Mouse (Mus musculus) limb, embryonic 10.5 days (tissue): ENCODE results near the gene Mbd3. TPM values are rescaled to one million over a fixed set of nuclear protein-coding genes. Genes with fewer than 3 reads are reported as not detected.
A peak's percentile ranks its signal among the peaks of the same experiment; 100 is the strongest.
"Not testable (repeated sequence)": the region's sequence is repeated elsewhere in the genome, so short reads cannot be mapped to it uniquely, and the experiment has no call there.

ENCODE experiments used
- DNase-seq: peaks from one replicate; pipeline ENCODE4 v3.0.0-alpha.2; 2017; ENCODE audit warnings: low spot score
- H3K27ac ChIP-seq: fragments of 300-500 bp; sonication (generic); 2 replicates; pipeline ENCODE4 v1.5.1; 2016; ENCODE audit warnings: mild to moderate bottlenecking
- H3K27me3 ChIP-seq: fragments of 300-500 bp; sonication (generic); 2 replicates; pipeline ENCODE4 v1.6.1; 2016; ENCODE audit warnings: low read depth, mild to moderate bottlenecking; ENCODE audit not compliant: poor library complexity, severe bottlenecking
- H3K36me3 ChIP-seq: fragments of 300-500 bp; sonication (generic); 2 replicates; pipeline ENCODE4 v1.6.1; 2016; ENCODE audit warnings: mild to moderate bottlenecking, moderate library complexity
- H3K4me1 ChIP-seq: fragments of 300-500 bp; sonication (generic); 2 replicates; pipeline ENCODE4 v1.6.1; 2016
- H3K4me3 ChIP-seq: fragments of 300-500 bp; sonication (generic); 2 replicates; pipeline ENCODE4 v1.5.1; 2016; ENCODE audit warnings: mild to moderate bottlenecking, moderate library complexity
- H3K9me3 ChIP-seq: fragments of 300-500 bp; sonication (generic); replicated peaks from 2 replicates; pipeline ENCODE4 v1.6.1; 2016; ENCODE audit warnings: mild to moderate bottlenecking
- WGBS: fragments of 180-500 bp; shearing (Covaris S2); methylation state at CpG from one replicate; pipeline ENCODE4 v1.1.7; 2016; 5-methylcytosine and 5-hydroxymethylcytosine counted together
- microRNA-seq: library from miRNA; unstranded; fragments of <30 nt; microRNA quantifications from one replicate; pipeline ENCODE4, GENCODE M21; 2017
- polyA plus RNA-seq: library from polyadenylated mRNA; unstranded; fragments of >200 nt; fragmentation: Nextera tagmentation; extraction: Ambion mirVana; gene quantifications from 2 replicates; pipeline ENCODE4 v1.2.1, GENCODE M21; 2016

The Mbd3 gene
- polyA plus RNA-seq, 1 experiment from 2014 or later = 469 TPM

- DNase-seq = peak; percentile 93
- Histone ChIP-seq H3K27ac (no peak overlapping the region), H3K9me3 (no peaks in the 10 kb centered on the region), H3K4me3 (no peak overlapping the region; the same call in 1 of the 2 replicates), H3K36me3 (0 out of 2 replicates have a peak, but pooled peaks cover 2% of the 10 kb centered on the region), H3K27me3 (peaks cover 100% of the 10 kb centered on the region), H3K4me1 (peaks cover 20% of the 10 kb centered on the region)
- WGBS = 3% methylated on average over 7 of the region's 7 CpGs
Measured at GRCm38 (mm10) chr10:80350292-80350691, 49.1 kb downstream of the Mbd3 start.

- no peak overlapping the region for H3K27ac ChIP-seq
- peak overlapping the region; percentile 40 for H3K4me3 ChIP-seq
- WGBS = 18% methylated on average over 26 of the region's 26 CpGs
- no peaks in the 10 kb centered on the region for H3K9me3 ChIP-seq
- DNase-seq = no peak
- peaks cover 26% of the 10 kb centered on the region for H3K4me1 ChIP-seq
- 0 out of 2 replicates have a peak, but pooled peaks cover 2% of the 10 kb centered on the region for H3K36me3 ChIP-seq
- peaks cover 100% of the 10 kb centered on the region for H3K27me3 ChIP-seq
Measured at GRCm38 (mm10) chr10:80348981-80349380, 50.4 kb downstream of the Mbd3 start.

- Histone ChIP-seq H3K4me3 (peak within 1 kb of the TSS; percentile 40), H3K9me3 (no peaks in the 10 kb centered on the region), H3K4me1 (peaks cover 31% of the 10 kb centered on the region), H3K36me3 (0 out of 2 replicates have a peak, but pooled peaks cover 2% of the 10 kb centered on the region), H3K27ac (no peak within 1 kb of the TSS), H3K27me3 (peaks cover 100% of the 10 kb centered on the region)
- peak; percentile 78 for DNase-seq
- 1% methylated on average over 40 of the region's 42 CpGs for WGBS
Measured at GRCm38 (mm10) chr10:80348244-80348781, 51.0 kb downstream of the Mbd3 start, which contains the start of gene Adamtsl5. Adamtsl5 (minus strand) TSS chr10:80348412.

GRCm38 (mm10) chr10:80347514-80347967 is 51.8 kb downstream of the Mbd3 start:
- DNase-seq = no peak
- peaks cover 39% of the 10 kb centered on the region for H3K4me1 ChIP-seq
- no peak overlapping the region; the same call in 1 of the 2 replicates for H3K4me3 ChIP-seq
- no peaks in the 10 kb centered on the region for H3K9me3 ChIP-seq
- H3K27me3 ChIP-seq = peaks cover 100% of the 10 kb centered on the region
- 18% methylated on average over 17 of the region's 17 CpGs for WGBS
- no peak overlapping the region for H3K27ac ChIP-seq
- H3K36me3 ChIP-seq = 0 out of 2 replicates have a peak, but pooled peaks cover 2% of the 10 kb centered on the region

- not testable (repeated sequence) for DNase-seq, H3K4me3 ChIP-seq, H3K9me3 ChIP-seq, H3K36me3 ChIP-seq, H3K27ac ChIP-seq
- 72% methylated on average over 6 of the region's 6 CpGs for WGBS
- Histone ChIP-seq H3K4me1 (peaks cover 55% of the 10 kb centered on the region), H3K27me3 (peaks cover 100% of the 10 kb centered on the region)
Measured at GRCm38 (mm10) chr10:80345929-80346328, 53.4 kb downstream of the Mbd3 start.

- Histone ChIP-seq H3K4me3 (0 out of 2 replicates have a peak overlapping the region, but pooled peaks have one; percentile 19), H3K27ac (peak overlapping the region; percentile 10; the same call in 1 of the 2 replicates), H3K4me1 (peaks cover 61% of the 10 kb centered on the region), H3K27me3 (peaks cover 100% of the 10 kb centered on the region), H3K36me3 (0 out of 2 replicates have a peak, but pooled peaks cover 2% of the 10 kb centered on the region), H3K9me3 (no peaks in the 10 kb centered on the region)
- under 1% methylated on average over 16 of the region's 16 CpGs for WGBS
- DNase-seq = no peak
Measured at GRCm38 (mm10) chr10:80345122-80345521, 54.2 kb downstream of the Mbd3 start.

- WGBS = 42% methylated on average over 9 of the region's 9 CpGs
- H3K9me3 ChIP-seq = no peaks in the 10 kb centered on the region
- H3K36me3 ChIP-seq = 0 out of 2 replicates have a peak, but pooled peaks cover 2% of the 10 kb centered on the region
- no peak overlapping the region for H3K4me3 ChIP-seq
- peaks cover 99% of the 10 kb centered on the region for H3K27me3 ChIP-seq
- no peak overlapping the region for H3K27ac ChIP-seq
- H3K4me1 ChIP-seq = peaks cover 62% of the 10 kb centered on the region
- DNase-seq = no peak
Measured at GRCm38 (mm10) chr10:80344131-80344661, 55.2 kb downstream of the Mbd3 start.

GRCm38 (mm10) chr10:80343425-80343895 is 55.9 kb downstream of the Mbd3 start:
- Histone ChIP-seq H3K27me3 (peaks cover 94% of the 10 kb centered on the region), H3K27ac (no peak overlapping the region)
- WGBS = 25% methylated on average over 13 of the region's 13 CpGs

GRCm38 (mm10) chr10:80342749-80343424 is 56.5 kb downstream of the Mbd3 start:
- Histone ChIP-seq H3K27ac (no peak overlapping the region), H3K36me3 (no peaks in the 10 kb centered on the region), H3K4me3 (peak overlapping the region; percentile 44), H3K27me3 (peaks cover 92% of the 10 kb centered on the region), H3K4me1 (peaks cover 49% of the 10 kb centered on the region), H3K9me3 (no peaks in the 10 kb centered on the region)
- WGBS = under 1% methylated on average over 22 of the region's 33 CpGs
- peak; percentile 66 for DNase-seq

More at GRCm38 (mm10) chr10:80343425-80343895, 55.9 kb downstream of the Mbd3 start:
- no peak for DNase-seq
- Histone ChIP-seq H3K36me3 (0 out of 2 replicates have a peak, but pooled peaks cover under 1% of the 10 kb centered on the region), H3K4me3 (peak overlapping the region; percentile 44), H3K4me1 (peaks cover 54% of the 10 kb centered on the region), H3K9me3 (no peaks in the 10 kb centered on the region)

Small RNA genes lying within 50 kb of the gene (microRNA-seq; reads per million reads assigned to microRNA genes)
- not detected for gene Gm22721

Other genes starting within 250 kb of the Mbd3 start
- gene Cirbp, start 233.6 kb downstream of the Mbd3 start, polyA plus RNA-seq = 90.7 and 129 TPM in 2 replicates
- 8.7 and 13.1 TPM in 2 replicates for gene 1600002K03Rik, start 226.6 kb downstream of the Mbd3 start, polyA plus RNA-seq
- gene Efna2, start 220.1 kb downstream of the Mbd3 start, polyA plus RNA-seq = 63.1 and 66.8 TPM in 2 replicates
- gene Mum1, start 173.1 kb downstream of the Mbd3 start, polyA plus RNA-seq = 122 and 128 TPM in 2 replicates
- gene Ndufs7, start 150.4 kb downstream of the Mbd3 start, polyA plus RNA-seq = 311 and 345 TPM in 2 replicates
- 14.4 and 18.4 TPM in 2 replicates for gene Gamt, start 138.5 kb downstream of the Mbd3 start, polyA plus RNA-seq
- 61.2 and 66.2 TPM in 2 replicates for gene Dazap1, start 138.1 kb downstream of the Mbd3 start, polyA plus RNA-seq
- 1,092 and 1,255 TPM in 2 replicates for gene Rps15, start 107.1 kb downstream of the Mbd3 start, polyA plus RNA-seq
- 0.90 and 2.9 TPM in 2 replicates for gene Apc2, start 103.6 kb downstream of the Mbd3 start, polyA plus RNA-seq
- gene 2310011J03Rik, start 79.0 kb downstream of the Mbd3 start, polyA plus RNA-seq = 58.2 and 60.9 TPM in 2 replicates
- 6.1 and 6.3 TPM in 2 replicates for gene Pcsk4, start 70.1 kb downstream of the Mbd3 start, polyA plus RNA-seq
- 5.4 and 6.6 TPM in 2 replicates for gene Reep6, start 69.6 kb downstream of the Mbd3 start, polyA plus RNA-seq
- 0.39 and 0.48 TPM in 2 replicates for gene Adamtsl5, start 51.1 kb downstream of the Mbd3 start, polyA plus RNA-seq
- 0.31 and 0.48 TPM in 2 replicates for gene Plk5, start 43.1 kb downstream of the Mbd3 start, polyA plus RNA-seq
- gene Mex3d, start 11.9 kb downstream of the Mbd3 start, polyA plus RNA-seq = 7.2 and 7.5 TPM in 2 replicates
- gene Uqcr11, start 7.3 kb upstream of the Mbd3 start, polyA plus RNA-seq = 651 and 677 TPM in 2 replicates
- gene Tcf3, start 34.1 kb upstream of the Mbd3 start, polyA plus RNA-seq = 260 and 283 TPM in 2 replicates
- not detected in 2 replicates for gene Onecut3, start 95.3 kb upstream of the Mbd3 start, polyA plus RNA-seq
- 0.26 and 0.53 TPM in 2 replicates for gene Atp8b3, start 139.6 kb upstream of the Mbd3 start, polyA plus RNA-seq
- 40.8 and 42.6 TPM in 2 replicates for gene Rexo1, start 162.0 kb upstream of the Mbd3 start, polyA plus RNA-seq
- 8.7 and 11.3 TPM in 2 replicates for gene Klf16, start 177.8 kb upstream of the Mbd3 start, polyA plus RNA-seq
- gene Abhd17a, start 190.8 kb upstream of the Mbd3 start, polyA plus RNA-seq = 104 and 108 TPM in 2 replicates
- 87.8 and 92.2 TPM in 2 replicates for gene Scamp4, start 203.3 kb upstream of the Mbd3 start, polyA plus RNA-seq
- gene Adat3, start 203.3 kb upstream of the Mbd3 start, polyA plus RNA-seq = 11.1 and 13.4 TPM in 2 replicates
- 5.1 and 5.2 TPM in 2 replicates for gene Gm49322, start 206.5 kb upstream of the Mbd3 start, polyA plus RNA-seq
- 237 and 255 TPM in 2 replicates for gene Csnk1g2, start 223.3 kb upstream of the Mbd3 start, polyA plus RNA-seq